Mouse (Mus musculus) layer of hippocampus, adult 11-12 months (tissue): ENCODE results near the gene Gm10428.

ENCODE experiments used
- DNase-seq: peaks from one replicate; pipeline ENCODE4 v3.0.0; 2022; ENCODE audit warnings: low spot score

Gene Gm10428

GRCm38 (mm10) chr11:62788935-62789616 is 36.2 kb downstream of the Gm10428 start, which contains the start of gene Zfp286:
TSS of gene Zfp286 (minus strand) at chr11:62789462.
- peak; percentile 93 for DNase-seq

- no peak for DNase-seq
These were observed 36.7 kb downstream of the Gm10428 start for GRCm38 (mm10) chr11:62789617-62789936.
